Mouse (Mus musculus): Measurements from ENCODE around the gene Ssna1. TPM values are rescaled to one million over a fixed set of nuclear protein-coding genes. Genes with fewer than 3 reads are reported as not detected.

The Ssna1 gene
- polyA plus RNA-seq, 1 experiment from 2014 or later = 207 TPM

- H3K9me3 ChIP-seq (replicated peaks) = no peaks in the 10 kb centered on the region
- peaks cover 62% of the 10 kb centered on the region for H3K36me3 ChIP-seq
- H3K4me1 ChIP-seq = peaks cover 20% of the 10 kb centered on the region
- ATAC-seq (replicated peaks; ENCODE audit: low FRiP score) = no peak
- H3K27ac ChIP-seq = no peak overlapping the region
- no peak overlapping the region for H3K4me3 ChIP-seq (replicated peaks)
- H3K9ac ChIP-seq = no peak overlapping the region
- no peak overlapping the region for H3K4me2 ChIP-seq
- 88% methylated on average over 1 of the region's 1 CpGs for WGBS
- H3K27me3 ChIP-seq = no peaks in the 10 kb centered on the region
Observed at GRCm38 (mm10) chr2:25252331-25252730, 19.9 kb downstream of the Ssna1 start.

GRCm38 (mm10) chr2:25246183-25247072 lies 25.8 kb downstream of the Ssna1 start, which contains the start of gene AL732309.1:
Gene AL732309.1, minus strand, starts transcription at chr2:25246863.
- whole genome bisulfite sequencing = 85% methylated on average over 10 of the region's 10 CpGs
- no peak within 1 kb of the TSS for H3K9ac ChIP-seq
- peaks cover 19% of the 10 kb centered on the region for H3K4me1 ChIP-seq
- H3K27me3 ChIP-seq = peaks cover 23% of the 10 kb centered on the region
- H3K36me3 ChIP-seq = peaks cover 54% of the 10 kb centered on the region
- no peak for ATAC-seq (replicated peaks; ENCODE audit: low FRiP score)
- no peaks in the 10 kb centered on the region for H3K9me3 ChIP-seq (replicated peaks)
- no peak within 1 kb of the TSS for H3K27ac ChIP-seq
- H3K4me3 ChIP-seq (replicated peaks) = no peak within 1 kb of the TSS
- no peak within 1 kb of the TSS for H3K4me2 ChIP-seq

- no peak overlapping the region for H3K9ac ChIP-seq
Observed at GRCm38 (mm10) chr2:25244144-25244543, 28.1 kb downstream of the Ssna1 start.

GRCm38 (mm10) chr2:25243342-25243741 lies 28.9 kb downstream of the Ssna1 start:
- WGBS = 79% methylated on average over 8 of the region's 8 CpGs
- Histone ChIP-seq H3K9ac (peak overlapping the region; percentile 63; the same call in 1 of the 2 replicates), H3K9me3 (replicated peaks) (no peaks in the 10 kb centered on the region), H3K27me3 (peaks cover 28% of the 10 kb centered on the region), H3K4me3 (replicated peaks) (peak overlapping the region; percentile 62; the same call in 1 of the 2 replicates), H3K27ac (no peak overlapping the region), H3K4me2 (peak overlapping the region; percentile 99; the same call in 1 of the 2 replicates), H3K4me1 (peaks cover 33% of the 10 kb centered on the region), H3K36me3 (peaks cover 25% of the 10 kb centered on the region)
- ATAC-seq (replicated peaks; ENCODE audit: low FRiP score) = no peak

More at GRCm38 (mm10) chr2:25244144-25244543, 28.1 kb downstream of the Ssna1 start:
- H3K27me3 ChIP-seq = peaks cover 28% of the 10 kb centered on the region
- H3K4me2 ChIP-seq = no peak overlapping the region
- H3K36me3 ChIP-seq = peaks cover 32% of the 10 kb centered on the region
- H3K9me3 ChIP-seq (replicated peaks) = no peaks in the 10 kb centered on the region
- H3K27ac ChIP-seq = no peak overlapping the region
- H3K4me1 ChIP-seq = peaks cover 33% of the 10 kb centered on the region
- H3K4me3 ChIP-seq (replicated peaks) = no peak overlapping the region
- 89% methylated on average over 4 of the region's 4 CpGs for WGBS
- no peak for ATAC-seq (replicated peaks; ENCODE audit: low FRiP score)

GRCm38 (mm10) chr2:25242101-25242506 lies 30.1 kb downstream of the Ssna1 start, which contains the start of the genes Rnf208 and Cysrt1:
Gene Rnf208, plus strand, starts transcription at chr2:25242255.
Gene Cysrt1, minus strand, starts transcription at chr2:25242452.
- Histone ChIP-seq H3K27ac (peak within 1 kb of the TSS; percentile 78), H3K9me3 (replicated peaks) (no peaks in the 10 kb centered on the region), H3K4me1 (peaks cover 33% of the 10 kb centered on the region), H3K36me3 (peaks cover 13% of the 10 kb centered on the region), H3K4me2 (peak within 1 kb of the TSS; percentile 99), H3K27me3 (peaks cover 28% of the 10 kb centered on the region), H3K9ac (peak within 1 kb of the TSS; percentile 63), H3K4me3 (replicated peaks) (peak within 1 kb of the TSS; percentile 62)
- no peak for ATAC-seq (replicated peaks; ENCODE audit: low FRiP score)
- 0% methylated on average over 53 of the region's 59 CpGs for WGBS

- peak; percentile 19 for ATAC-seq (replicated peaks; ENCODE audit: low FRiP score)
- H3K27ac ChIP-seq = peak overlapping the region; percentile 78
- peaks cover 36% of the 10 kb centered on the region for H3K4me1 ChIP-seq
- H3K4me3 ChIP-seq (replicated peaks) = peak overlapping the region; percentile 62
- peak overlapping the region; percentile 99 for H3K4me2 ChIP-seq
- peaks cover 6% of the 10 kb centered on the region for H3K36me3 ChIP-seq
- 18% methylated on average over 6 of the region's 6 CpGs for WGBS
- no peak overlapping the region for H3K9ac ChIP-seq
- H3K27me3 ChIP-seq = peaks cover 28% of the 10 kb centered on the region
- H3K9me3 ChIP-seq (replicated peaks) = no peaks in the 10 kb centered on the region
Observed at GRCm38 (mm10) chr2:25241438-25241775, 30.8 kb downstream of the Ssna1 start.

GRCm38 (mm10) chr2:25240723-25241437 lies 31.4 kb downstream of the Ssna1 start:
- peaks cover 28% of the 10 kb centered on the region for H3K27me3 ChIP-seq
- H3K9me3 ChIP-seq (replicated peaks) = no peaks in the 10 kb centered on the region
- 1% methylated on average over 29 of the region's 29 CpGs for WGBS
- H3K9ac ChIP-seq = peak overlapping the region; percentile 32
- H3K4me3 ChIP-seq (replicated peaks) = peak overlapping the region; percentile 62
- H3K4me1 ChIP-seq = peaks cover 38% of the 10 kb centered on the region
- H3K4me2 ChIP-seq = peak overlapping the region; percentile 99
- peaks cover under 1% of the 10 kb centered on the region; the same call in 1 of the 2 replicates for H3K36me3 ChIP-seq
- H3K27ac ChIP-seq = peak overlapping the region; percentile 78
- peak; percentile 85 for ATAC-seq (replicated peaks; ENCODE audit: low FRiP score)

GRCm38 (mm10) chr2:25240310-25240709 lies 31.9 kb downstream of the Ssna1 start:
- Histone ChIP-seq H3K4me2 (peak overlapping the region; percentile 99), H3K27ac (peak overlapping the region; percentile 78), H3K4me1 (peaks cover 38% of the 10 kb centered on the region), H3K27me3 (peaks cover 28% of the 10 kb centered on the region), H3K9me3 (replicated peaks) (no peaks in the 10 kb centered on the region), H3K36me3 (no peaks in the 10 kb centered on the region; the same call in 1 of the 2 replicates), H3K4me3 (replicated peaks) (peak overlapping the region; percentile 62), H3K9ac (peak overlapping the region; percentile 32)
- ATAC-seq (replicated peaks; ENCODE audit: low FRiP score) = no peak; the same call in 1 of the 2 replicates
- WGBS = 46% methylated on average over 8 of the region's 8 CpGs

- H3K36me3 ChIP-seq = no peaks in the 10 kb centered on the region
- no peak overlapping the region for H3K4me2 ChIP-seq
- H3K27me3 ChIP-seq = peaks cover 28% of the 10 kb centered on the region
- no peaks in the 10 kb centered on the region for H3K9me3 ChIP-seq (replicated peaks)
- H3K9ac ChIP-seq = no peak overlapping the region
- ATAC-seq (replicated peaks; ENCODE audit: low FRiP score) = no peak
- H3K4me1 ChIP-seq = peaks cover 38% of the 10 kb centered on the region
- H3K27ac ChIP-seq = no peak overlapping the region
- no peak overlapping the region for H3K4me3 ChIP-seq (replicated peaks)
- 79% methylated on average over 3 of the region's 3 CpGs for WGBS
Observed at GRCm38 (mm10) chr2:25239766-25240165, 32.5 kb downstream of the Ssna1 start.

GRCm38 (mm10) chr2:25238106-25238505 lies 34.1 kb downstream of the Ssna1 start:
- no peak for ATAC-seq (replicated peaks; ENCODE audit: low FRiP score)
- Histone ChIP-seq H3K9me3 (replicated peaks) (no peaks in the 10 kb centered on the region), H3K27ac (no peak overlapping the region)

GRCm38 (mm10) chr2:25237522-25237921 lies 34.7 kb downstream of the Ssna1 start:
- H3K4me2 ChIP-seq = no peak overlapping the region
- no peak for ATAC-seq (replicated peaks; ENCODE audit: low FRiP score)
- H3K9me3 ChIP-seq (replicated peaks) = no peaks in the 10 kb centered on the region
- H3K36me3 ChIP-seq = no peaks in the 10 kb centered on the region
- WGBS = 61% methylated on average over 4 of the region's 4 CpGs
- peaks cover 33% of the 10 kb centered on the region for H3K4me1 ChIP-seq
- peaks cover 16% of the 10 kb centered on the region for H3K27me3 ChIP-seq
- no peak overlapping the region for H3K27ac ChIP-seq
- H3K4me3 ChIP-seq (replicated peaks) = no peak overlapping the region
- H3K9ac ChIP-seq = no peak overlapping the region

More at GRCm38 (mm10) chr2:25238106-25238505, 34.1 kb downstream of the Ssna1 start:
- Histone ChIP-seq H3K4me2 (no peak overlapping the region), H3K36me3 (no peaks in the 10 kb centered on the region), H3K27me3 (peaks cover 22% of the 10 kb centered on the region), H3K4me1 (peaks cover 39% of the 10 kb centered on the region), H3K4me3 (replicated peaks) (no peak overlapping the region), H3K9ac (no peak overlapping the region)

- Histone ChIP-seq H3K4me2 (no peak within 1 kb of the TSS), H3K9ac (no peak within 1 kb of the TSS), H3K36me3 (no peaks in the 10 kb centered on the region), H3K27me3 (peaks cover 8% of the 10 kb centered on the region), H3K27ac (no peak within 1 kb of the TSS), H3K9me3 (replicated peaks) (no peaks in the 10 kb centered on the region), H3K4me1 (peaks cover 24% of the 10 kb centered on the region), H3K4me3 (replicated peaks) (no peak within 1 kb of the TSS)
- WGBS = 31% methylated on average over 8 of the region's 8 CpGs
- no peak for ATAC-seq (replicated peaks; ENCODE audit: low FRiP score)
Observed at GRCm38 (mm10) chr2:25236614-25237013, 35.6 kb downstream of the Ssna1 start, which contains the start of gene Rnf224. Gene Rnf224, minus strand, starts transcription at chr2:25236787.

Data from kidney, embryonic 15.5 days (tissue).